Mouse (Mus musculus): ENCODE results near the gene Zfp874b. TPM values are rescaled to one million over a fixed set of nuclear protein-coding genes. Genes with fewer than 3 reads are reported as not detected.
A peak's percentile ranks its signal among the peaks of the same experiment; 100 is the strongest.
"Not testable (repeated sequence)": the region's sequence is repeated elsewhere in the genome, so short reads cannot be mapped to it uniquely, and the experiment has no call there.

Zfp874b gene
- polyA plus RNA-seq, 1 experiment from 2014 or later: 2.0 TPM

DNA sequence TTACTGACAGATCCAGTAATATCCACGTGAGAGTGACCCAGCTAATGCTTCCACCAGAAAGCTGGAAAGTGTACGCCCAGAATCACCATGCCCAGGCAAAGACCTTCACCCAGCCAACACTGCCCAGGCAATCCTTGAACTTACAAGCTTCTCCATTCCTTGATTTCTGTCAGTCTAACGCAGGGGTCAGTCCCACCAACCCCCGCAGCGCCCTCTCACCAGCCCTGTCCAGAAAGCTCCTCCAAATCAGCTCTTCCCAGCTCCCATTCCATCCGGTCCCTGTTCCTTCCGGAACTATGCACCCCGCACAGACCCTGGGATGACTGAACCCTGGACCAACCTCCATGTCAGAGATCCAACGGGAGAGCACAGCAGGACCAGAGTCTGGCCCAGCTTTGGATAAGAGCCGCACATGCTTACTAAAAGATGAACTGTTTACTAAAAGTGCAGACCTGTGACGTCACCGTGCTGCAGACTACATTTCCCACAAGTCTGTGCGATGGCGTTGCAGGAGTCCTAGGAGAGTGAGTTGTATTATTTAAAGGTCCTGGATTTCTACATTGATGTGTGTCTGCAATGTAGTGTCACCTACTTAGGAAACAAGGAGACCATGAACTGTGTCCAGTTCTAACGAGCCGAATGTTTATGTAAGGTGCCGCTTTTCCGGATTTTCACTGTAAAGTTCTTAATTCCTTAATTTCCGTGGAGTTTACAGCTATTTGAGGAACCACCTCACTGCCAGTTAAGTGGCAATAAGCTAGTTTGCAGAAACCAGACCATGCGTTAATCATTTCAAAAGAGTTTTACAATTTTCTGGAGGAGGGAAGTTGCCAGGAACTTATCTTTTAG lies 32.7 kb downstream of the Zfp874b start, which contains the start of gene Zfp874a:
Gene Zfp874a (minus strand): TSS at position 453 of the 849 bp plus-strand sequence.
- no peaks in the 10 kb centered on the region for H3K9me3 ChIP-seq
- no peaks in the 10 kb centered on the region for H3K27me3 ChIP-seq
- peak within 1 kb of the TSS; percentile 63 for H3K9ac ChIP-seq (replicated peaks)
- H3K4me1 ChIP-seq: peaks cover 6% of the 10 kb centered on the region; the same call in 1 of the 2 replicates
- peak; percentile 97 for ATAC-seq (ENCODE audit: low FRiP score, low read depth)
- no peaks in the 10 kb centered on the region for H3K36me3 ChIP-seq
- peak within 1 kb of the TSS; percentile 73 for H3K4me2 ChIP-seq (replicated peaks)
- 2% methylated on average over 20 of the region's 20 CpGs for WGBS
- peak within 1 kb of the TSS; percentile 60 for H3K4me3 ChIP-seq
- no peak within 1 kb of the TSS for H3K27ac ChIP-seq (replicated peaks)

- H3K4me2 ChIP-seq (replicated peaks); H3K36me3 ChIP-seq; H3K27me3 ChIP-seq; H3K9ac ChIP-seq (replicated peaks); H3K9me3 ChIP-seq; H3K4me3 ChIP-seq; ATAC-seq (ENCODE audit: low FRiP score, low read depth); H3K27ac ChIP-seq (replicated peaks); H3K4me1 ChIP-seq: not testable (repeated sequence)
- WGBS: 88% methylated on average over 1 of the region's 3 CpGs
Observed at GRCm38 (mm10) chr13:67437095-67437494, 47.0 kb downstream of the Zfp874b start.

- no peak overlapping the region for H3K9ac ChIP-seq (replicated peaks)
- no peaks in the 10 kb centered on the region for H3K4me1 ChIP-seq
- H3K27ac ChIP-seq (replicated peaks): no peak overlapping the region
- no peaks in the 10 kb centered on the region for H3K9me3 ChIP-seq
- H3K4me3 ChIP-seq: no peak overlapping the region
- no peak overlapping the region for H3K4me2 ChIP-seq (replicated peaks)
- H3K36me3 ChIP-seq: no peaks in the 10 kb centered on the region
- 75% methylated on average over 3 of the region's 3 CpGs for WGBS
- no peak for ATAC-seq (ENCODE audit: low FRiP score, low read depth)
- no peaks in the 10 kb centered on the region for H3K27me3 ChIP-seq
Observed at GRCm38 (mm10) chr13:67428116-67428515, 55.9 kb downstream of the Zfp874b start.

- not testable (repeated sequence) for H3K4me2 ChIP-seq (replicated peaks); H3K4me3 ChIP-seq; H3K27ac ChIP-seq (replicated peaks); H3K9ac ChIP-seq (replicated peaks); H3K36me3 ChIP-seq; H3K9me3 ChIP-seq; H3K4me1 ChIP-seq; H3K27me3 ChIP-seq; ATAC-seq (ENCODE audit: low FRiP score, low read depth)
Observed at GRCm38 (mm10) chr13:67425699-67426098, 58.4 kb downstream of the Zfp874b start.

GRCm38 (mm10) chr13:67422532-67422931 lies 61.5 kb downstream of the Zfp874b start:
- H3K36me3 ChIP-seq; H3K9me3 ChIP-seq; H3K4me1 ChIP-seq; H3K27me3 ChIP-seq; H3K9ac ChIP-seq (replicated peaks); H3K4me3 ChIP-seq; H3K27ac ChIP-seq (replicated peaks); H3K4me2 ChIP-seq (replicated peaks); ATAC-seq (ENCODE audit: low FRiP score, low read depth): not testable (repeated sequence)
- 81% methylated on average over 2 of the region's 2 CpGs for WGBS

Other genes with a start within 250 kb of the Zfp874b start
- 2.7 and 3.3 TPM in 2 replicates for gene Zfp458, start 205.8 kb downstream of the Zfp874b start, polyA plus RNA-seq (2016; fragmentation: Nextera tagmentation; extraction: Ambion mirVana)
- gene Zfp457, start 177.8 kb downstream of the Zfp874b start, polyA plus RNA-seq (2016; fragmentation: Nextera tagmentation; extraction: Ambion mirVana): 0.41 and 0.71 TPM in 2 replicates
- gene Zfp595, start 151.7 kb downstream of the Zfp874b start, polyA plus RNA-seq (2016; fragmentation: Nextera tagmentation; extraction: Ambion mirVana): 1.5 and 1.9 TPM in 2 replicates
- gene Gm28044, start 123.7 kb downstream of the Zfp874b start, polyA plus RNA-seq (2016; fragmentation: Nextera tagmentation; extraction: Ambion mirVana): 0.84 TPM in 1 of 2 replicates, not detected in the other
- gene Zfp953, start 123.7 kb downstream of the Zfp874b start, polyA plus RNA-seq (2016; fragmentation: Nextera tagmentation; extraction: Ambion mirVana): 0.94 and 0.98 TPM in 2 replicates
- 0.29 TPM in 1 of 2 replicates, not detected in the other for gene Gm28041, start 108.5 kb downstream of the Zfp874b start, polyA plus RNA-seq (2016; fragmentation: Nextera tagmentation; extraction: Ambion mirVana)
- gene Zfp456, start 108.4 kb downstream of the Zfp874b start, polyA plus RNA-seq (2016; fragmentation: Nextera tagmentation; extraction: Ambion mirVana): 0.83 and 1.2 TPM in 2 replicates
- 2.9 and 4.3 TPM in 2 replicates for gene Zfp429, start 84.4 kb downstream of the Zfp874b start, polyA plus RNA-seq (2016; fragmentation: Nextera tagmentation; extraction: Ambion mirVana)
- gene Zfp459, start 62.8 kb downstream of the Zfp874b start, polyA plus RNA-seq (2016; fragmentation: Nextera tagmentation; extraction: Ambion mirVana): 0.42 and 0.46 TPM in 2 replicates
- 6.0 and 6.8 TPM in 2 replicates for gene Zfp874a, start 32.6 kb downstream of the Zfp874b start, polyA plus RNA-seq (2016; fragmentation: Nextera tagmentation; extraction: Ambion mirVana)
- 16.7 and 16.8 TPM in 2 replicates for gene Zfp58, start 16.3 kb upstream of the Zfp874b start, polyA plus RNA-seq (2016; fragmentation: Nextera tagmentation; extraction: Ambion mirVana)
- 0.22 and 0.46 TPM in 2 replicates for gene Gm26965, start 41.9 kb upstream of the Zfp874b start, polyA plus RNA-seq (2016; fragmentation: Nextera tagmentation; extraction: Ambion mirVana)
- gene Zfp87, start 41.9 kb upstream of the Zfp874b start, polyA plus RNA-seq (2016; fragmentation: Nextera tagmentation; extraction: Ambion mirVana): 32.7 and 36.7 TPM in 2 replicates
- gene Zfp748, start 69.6 kb upstream of the Zfp874b start, polyA plus RNA-seq (2016; fragmentation: Nextera tagmentation; extraction: Ambion mirVana): 17.7 and 19.6 TPM in 2 replicates
- 3.4 and 4.1 TPM in 2 replicates for gene Zfp729b, start 125.4 kb upstream of the Zfp874b start, polyA plus RNA-seq (2016; fragmentation: Nextera tagmentation; extraction: Ambion mirVana)
- 0.29 TPM in 1 of 2 replicates, not detected in the other for gene Gm49345, start 153.5 kb upstream of the Zfp874b start, polyA plus RNA-seq (2016; fragmentation: Nextera tagmentation; extraction: Ambion mirVana)
- 3.0 and 4.7 TPM in 2 replicates for gene Zfp729a, start 153.5 kb upstream of the Zfp874b start, polyA plus RNA-seq (2016; fragmentation: Nextera tagmentation; extraction: Ambion mirVana)
- 16.7 and 17.4 TPM in 2 replicates for gene Zfp738, start 202.8 kb upstream of the Zfp874b start, polyA plus RNA-seq (2016; fragmentation: Nextera tagmentation; extraction: Ambion mirVana)
- gene Zfp65, start 244.9 kb upstream of the Zfp874b start, polyA plus RNA-seq (2016; fragmentation: Nextera tagmentation; extraction: Ambion mirVana): 8.0 and 11.2 TPM in 2 replicates